Mouse (Mus musculus) left cerebral cortex, postnatal 4 days (tissue): Measurements from ENCODE around the gene Haus6. TPM values are rescaled to one million over a fixed set of nuclear protein-coding genes. Genes with fewer than 3 reads are reported as not detected.
"Not testable (repeated sequence)": the region's sequence is repeated elsewhere in the genome, so short reads cannot be mapped to it uniquely, and the experiment has no call there.

Experiments
- DNase-seq: peaks from one replicate; pipeline ENCODE4 v3.0.0-alpha.2; 2022
- intact Hi-C: fragments of 180-260 bp; cut with DNase I; formaldehyde crosslinking; loops from one replicate; pipeline ENCODE4 v1.15.1; 2025
- total RNA-seq, 2 experiments: library from RNA; stranded (reverse); gene quantifications; 2 replicates each; pipeline ENCODE4 v1.2.3; 2021

Gene Haus6
- total RNA-seq = 10 to 100 TPM; 11.4 to 11.9 TPM

GRCm38 (mm10) chr4:86611524-86612288, at the start of gene Haus6:
Gene Haus6, minus strand, starts transcription at chr4:86612055.
- intact Hi-C loops = no loop called here
- DNase-seq = peak; percentile 92

GRCm38 (mm10) chr4:86657176-86657575, 45.3 kb upstream of the Haus6 start:
- intact Hi-C loops = no loop called here
- no peak for DNase-seq

GRCm38 (mm10) chr4:86656410-86656809, 44.6 kb upstream of the Haus6 start:
- intact Hi-C loops, DNase-seq: not testable (repeated sequence)

GRCm38 (mm10) chr4:86651686-86652384, 40.0 kb upstream of the Haus6 start:
- intact Hi-C loops = no loop called here
- no peak for DNase-seq

GRCm38 (mm10) chr4:86648394-86648793, 36.5 kb upstream of the Haus6 start:
- DNase-seq, intact Hi-C loops: not testable (repeated sequence)

GRCm38 (mm10) chr4:86637561-86637960, 25.7 kb upstream of the Haus6 start:
- intact Hi-C loops, DNase-seq: not testable (repeated sequence)

DNA sequence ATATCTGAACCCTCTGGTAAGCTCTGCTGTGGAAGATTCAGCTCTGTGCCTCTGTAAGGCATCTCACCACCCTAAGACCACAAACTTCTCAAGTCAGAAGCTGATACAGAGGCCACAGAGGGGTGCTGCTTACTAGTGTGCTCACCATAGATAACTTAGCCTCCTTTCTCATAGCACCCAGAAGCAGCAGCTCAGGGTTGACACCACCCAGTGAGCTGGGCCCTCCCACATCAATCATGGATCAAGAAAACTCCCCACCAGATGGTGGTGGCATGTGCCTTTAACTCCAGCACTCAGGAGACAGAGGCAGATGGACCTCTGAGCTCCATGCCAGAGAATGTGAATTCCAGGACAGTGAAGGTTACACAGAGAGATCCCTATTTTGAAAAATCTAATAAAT, 23.0 kb upstream of the Haus6 start:
- not testable (repeated sequence) for DNase-seq

GRCm38 (mm10) chr4:86634312-86634711, 22.5 kb upstream of the Haus6 start:
- DNase-seq, intact Hi-C loops: not testable (repeated sequence)

More for the DNA sequence above, 23.0 kb upstream of the Haus6 start:
- intact Hi-C loops = not testable (repeated sequence)

GRCm38 (mm10) chr4:86632556-86632955, 20.7 kb upstream of the Haus6 start:
- intact Hi-C loops = not testable (repeated sequence)

GRCm38 (mm10) chr4:86631831-86632230, 20.0 kb upstream of the Haus6 start:
- intact Hi-C loops = no loop called here
- DNase-seq = no peak

More at GRCm38 (mm10) chr4:86632556-86632955, 20.7 kb upstream of the Haus6 start:
- not testable (repeated sequence) for DNase-seq

GRCm38 (mm10) chr4:86626496-86626895, 14.6 kb upstream of the Haus6 start:
- intact Hi-C loops, DNase-seq: not testable (repeated sequence)

- no peak for DNase-seq
- intact Hi-C loops = no loop called here
Observed at GRCm38 (mm10) chr4:86625463-86625862, 13.6 kb upstream of the Haus6 start.

DNA sequence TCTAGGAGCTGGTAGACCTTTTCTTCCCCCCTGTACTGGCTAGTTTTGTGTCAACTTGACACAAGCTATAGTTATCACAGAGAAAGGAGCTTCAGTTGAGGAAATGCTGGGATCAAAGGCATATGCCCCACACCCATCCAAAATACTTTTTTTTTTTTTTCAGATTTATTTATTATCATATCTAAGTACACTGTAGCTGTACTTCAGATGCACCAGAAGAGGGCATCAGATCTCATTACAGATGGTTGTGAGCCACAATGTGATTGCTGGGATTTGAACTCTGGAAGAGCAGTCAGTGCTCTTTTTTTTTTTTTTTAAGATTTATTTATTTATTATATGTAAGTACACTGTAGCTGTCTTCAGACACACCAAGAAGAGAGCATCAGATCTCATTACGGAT, 10.7 kb upstream of the Haus6 start:
- intact Hi-C loops, DNase-seq: not testable (repeated sequence)

DNA sequence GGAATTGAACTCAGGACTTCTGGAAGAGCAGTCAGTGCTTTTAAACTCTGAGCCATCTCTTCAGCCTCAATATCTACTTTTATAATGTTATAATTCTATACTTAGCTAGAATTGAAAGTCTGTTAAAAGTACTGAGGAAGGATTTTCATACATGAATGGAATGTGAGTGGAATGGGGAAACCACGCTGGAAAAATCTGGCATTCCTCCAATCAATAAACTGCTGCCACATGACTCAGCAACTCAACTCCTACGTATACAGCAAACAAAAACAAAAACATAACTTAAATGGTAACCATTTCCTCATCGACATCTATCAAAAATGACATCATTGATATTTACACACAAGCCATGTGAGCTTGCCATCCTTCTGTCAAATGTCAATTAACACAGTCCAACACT, 10.3 kb upstream of the Haus6 start:
- intact Hi-C loops = no loop called here

DNA sequence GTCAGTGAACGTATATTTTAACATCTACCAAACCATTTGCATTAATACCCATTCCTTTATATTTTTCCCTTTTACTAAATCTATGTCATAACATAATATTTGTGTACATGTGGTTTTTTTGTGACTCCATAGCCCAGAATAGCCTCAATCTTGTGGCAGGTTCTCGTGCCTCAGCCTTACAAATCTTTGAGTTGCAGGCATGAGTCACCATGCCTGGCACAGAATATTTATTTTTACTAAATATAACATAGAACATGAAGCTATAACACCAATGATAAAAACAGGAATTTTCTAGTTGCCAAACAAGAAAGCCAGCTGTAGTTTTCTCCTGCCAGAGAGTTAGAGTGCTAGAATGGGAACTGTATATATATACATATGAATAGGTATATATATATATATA, 8.7 kb upstream of the Haus6 start:
- no peak for DNase-seq
- intact Hi-C loops = no loop called here

More for the DNA sequence above, 10.3 kb upstream of the Haus6 start:
- DNase-seq = no peak

- no peak for DNase-seq
- intact Hi-C loops = no loop called here
Observed at GRCm38 (mm10) chr4:86612289-86612620, 400 bp upstream of the Haus6 start.

DNA sequence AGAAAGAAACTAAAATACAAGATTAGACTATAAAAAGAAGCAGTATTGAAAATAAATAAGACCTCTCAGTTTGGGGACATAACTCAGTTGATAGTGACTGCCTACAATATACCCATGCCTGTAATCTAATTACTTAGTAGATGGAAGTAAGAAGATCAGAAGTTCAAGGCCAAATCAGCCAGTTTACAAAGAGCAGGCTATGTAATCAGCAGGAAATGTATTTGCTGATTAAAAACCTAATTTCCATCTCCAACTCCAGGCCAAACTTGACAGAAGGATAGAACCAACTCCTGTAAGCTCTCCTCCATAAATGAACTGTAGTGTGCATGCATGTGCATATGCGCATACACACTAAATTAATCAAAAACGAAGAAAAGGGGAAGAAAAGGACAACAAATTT, 20.6 kb downstream of the Haus6 start:
- intact Hi-C loops = no loop called here
- no peak for DNase-seq

DNA sequence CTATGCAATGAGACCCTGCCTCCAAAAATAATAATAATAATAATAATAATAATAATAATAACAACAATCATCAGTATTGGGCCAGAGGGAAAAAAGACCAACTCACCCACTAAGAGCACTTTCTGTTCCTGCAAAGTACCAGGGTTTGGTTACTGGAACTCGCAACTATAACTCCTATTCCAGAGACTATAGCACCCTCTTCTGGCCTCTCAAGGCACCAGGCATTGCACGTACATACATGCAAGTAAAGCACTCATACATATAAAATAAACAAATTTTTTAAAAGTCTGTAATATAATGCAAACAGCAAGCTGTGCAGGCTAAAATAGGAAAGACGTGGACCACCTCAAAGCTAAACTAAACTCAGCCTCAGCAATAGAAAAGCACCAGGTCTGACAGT, 23.6 kb downstream of the Haus6 start:
- DNase-seq = no peak
- intact Hi-C loops = no loop called here

GRCm38 (mm10) chr4:86580591-86580990, 31.3 kb downstream of the Haus6 start:
- DNase-seq = no peak
- intact Hi-C loops = no loop called here

DNA sequence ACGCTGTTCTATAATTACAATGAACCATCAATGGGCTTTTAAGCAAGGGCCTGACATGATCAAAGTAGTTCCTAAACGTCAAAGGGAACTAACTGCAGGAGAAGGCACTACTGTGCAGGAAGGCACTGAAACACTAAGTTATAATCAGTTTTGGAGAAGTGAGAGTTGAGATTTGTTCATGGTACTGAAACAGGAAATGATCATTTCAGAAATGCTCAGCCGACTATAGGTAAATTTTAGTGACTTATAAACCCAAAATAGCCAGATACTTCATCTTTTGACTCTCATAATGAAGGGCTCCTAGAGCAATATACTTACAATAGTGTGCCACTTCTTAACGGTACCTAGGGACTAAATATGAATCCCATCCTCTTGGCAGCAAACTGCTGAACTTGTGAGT, 31.8 kb downstream of the Haus6 start:
- DNase-seq = no peak
- intact Hi-C loops = no loop called here

DNA sequence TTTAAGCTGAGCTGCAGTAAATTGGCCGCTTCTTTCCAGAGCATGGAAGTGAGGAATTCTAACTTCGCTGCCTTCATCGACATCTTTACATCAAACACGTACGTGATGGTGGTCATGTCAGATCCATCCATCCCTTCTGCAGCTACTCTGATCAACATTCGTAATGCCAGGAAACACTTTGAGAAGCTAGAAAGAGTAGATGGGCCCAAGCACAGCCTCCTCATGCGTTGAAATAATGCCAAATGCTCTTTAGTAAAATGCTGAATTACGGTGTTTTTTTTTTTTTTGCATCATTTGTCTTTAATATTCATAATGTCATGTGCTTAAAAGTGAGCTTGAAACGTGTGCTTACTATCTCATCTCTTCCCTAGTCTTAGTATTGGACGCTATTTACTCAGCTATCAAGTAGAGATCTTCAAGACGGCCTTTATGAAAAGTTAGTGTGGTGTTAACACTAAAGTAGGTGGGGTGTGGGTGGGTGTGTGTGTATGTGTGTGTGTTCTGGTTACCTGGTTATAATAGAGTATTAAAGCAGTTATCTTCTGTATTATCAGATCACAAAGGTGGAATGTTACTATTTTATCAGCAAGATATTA, 35.1 kb downstream of the Haus6 start:
- no peak for DNase-seq
- intact Hi-C loops = loop anchor here (10.0 kb wide), 1 partner anchor 118 kb away; no protein-coding TSS in a partner anchor
